Mouse (Mus musculus) kidney, postnatal 4 days (tissue): ENCODE measurements around the gene Nek9.
A peak's percentile ranks its signal among the peaks of the same experiment; 100 is the strongest.
"Not testable (repeated sequence)": the region's sequence is repeated elsewhere in the genome, so short reads cannot be mapped to it uniquely, and the experiment has no call there.

ENCODE experiments used
- DNase-seq, 2 experiments: peaks; one replicate each; pipeline ENCODE4 v3.0.0; 2021; ENCODE audit warnings: mixed read lengths in 2 of 2

Nek9 gene

DNA sequence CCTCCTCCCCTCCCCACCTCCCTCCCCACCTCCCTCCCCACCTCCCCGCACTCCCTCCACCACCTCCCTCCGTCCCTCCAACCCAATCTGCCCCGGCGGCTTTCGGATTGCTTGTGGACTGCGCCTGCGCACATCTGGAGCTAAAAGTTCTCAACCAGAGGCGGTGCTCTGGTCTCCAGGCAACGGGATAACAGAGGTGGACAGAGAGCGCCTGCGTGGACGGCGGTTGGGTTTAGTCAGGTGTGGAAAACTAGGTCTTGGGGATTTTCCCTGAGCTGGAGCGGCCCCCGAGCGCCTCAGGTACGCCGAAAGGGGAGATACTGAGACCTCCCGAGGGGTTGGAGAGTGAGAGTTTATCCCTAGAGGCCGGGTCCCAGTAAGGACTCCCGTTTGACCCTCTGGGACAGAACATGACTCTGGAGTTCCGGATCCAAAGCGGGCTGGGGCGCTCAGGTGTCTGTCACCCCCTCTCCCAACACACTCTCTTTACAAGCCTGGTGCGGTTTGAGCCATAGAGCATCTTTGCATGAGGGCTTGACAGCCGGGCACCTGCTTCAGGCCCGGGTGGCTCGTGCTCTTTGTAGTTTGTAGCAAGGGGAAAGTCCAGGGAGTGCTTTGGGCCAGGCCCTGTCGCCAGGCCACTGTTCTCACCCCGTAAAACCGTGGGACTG is 50.5 kb downstream of the Nek9 start, which contains the start of gene Zc2hc1c:
Zc2hc1c (plus strand) TSS at position 106 of the 671 bp plus-strand sequence.
- peak; percentile 93 to 96 for DNase-seq

DNA sequence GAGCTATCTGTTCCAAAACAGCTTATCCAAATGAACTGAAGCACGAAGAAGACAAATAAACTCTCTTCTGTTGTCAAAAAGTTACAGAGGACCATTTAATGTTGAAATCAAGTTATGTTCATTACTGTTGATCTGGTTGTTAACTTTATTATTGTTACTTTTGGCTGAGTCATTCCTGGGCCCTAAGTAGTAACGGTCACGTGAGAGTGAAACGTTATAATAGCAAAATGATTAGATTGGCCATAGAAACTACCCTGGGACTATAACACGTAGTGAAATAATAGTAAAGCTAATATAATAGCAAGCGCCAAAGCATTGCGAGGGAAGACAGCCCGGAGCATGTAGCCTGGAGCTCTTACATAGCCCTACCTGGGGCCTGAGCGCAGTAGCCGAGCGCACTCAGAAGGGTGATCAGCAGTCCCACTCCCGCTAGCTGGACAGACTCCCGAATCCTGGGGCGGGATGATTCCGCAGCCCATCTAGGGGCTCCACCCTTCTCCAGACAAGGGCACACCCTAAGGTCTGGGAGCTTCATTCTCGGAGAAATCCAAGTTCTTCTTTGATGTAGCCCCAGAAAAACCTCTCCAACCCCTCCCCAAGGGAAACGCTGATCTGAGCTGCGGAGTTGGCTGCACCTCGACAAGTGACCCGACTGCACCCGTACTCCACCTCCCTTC is 51.2 kb downstream of the Nek9 start, which contains the start of gene Acyp1:
Acyp1 (minus strand) TSS at position 630 of the 677 bp plus-strand sequence.
- peak; percentile 50 to 66 for DNase-seq

- DNase-seq = peak; percentile 71 to 73
Measured at GRCm38 (mm10) chr12:85286941-85287340, 52.2 kb downstream of the Nek9 start.

DNA sequence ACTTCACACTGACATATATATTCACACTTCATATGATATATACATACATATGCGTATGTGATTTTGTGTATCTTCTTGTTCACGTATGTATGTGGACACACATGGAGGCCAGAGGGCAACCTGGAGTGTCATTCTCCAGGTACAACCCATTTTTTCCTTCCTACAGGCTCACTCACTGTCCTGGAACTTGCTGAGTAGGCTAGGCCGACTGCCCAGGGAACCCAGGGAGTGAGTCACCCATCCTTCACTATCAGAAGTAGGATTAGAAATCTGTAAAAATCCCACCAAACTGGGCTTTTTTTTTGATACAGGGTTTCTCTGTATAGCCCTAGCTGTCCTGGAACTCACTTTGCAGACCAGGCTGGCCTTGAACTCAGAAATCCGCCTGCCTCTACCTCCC is 54.2 kb downstream of the Nek9 start:
- DNase-seq = no peak

- DNase-seq = no peak
Measured at GRCm38 (mm10) chr12:85284331-85284730, 54.8 kb downstream of the Nek9 start.

GRCm38 (mm10) chr12:85281756-85282155 is 57.4 kb downstream of the Nek9 start:
- not testable (repeated sequence) for DNase-seq

DNA sequence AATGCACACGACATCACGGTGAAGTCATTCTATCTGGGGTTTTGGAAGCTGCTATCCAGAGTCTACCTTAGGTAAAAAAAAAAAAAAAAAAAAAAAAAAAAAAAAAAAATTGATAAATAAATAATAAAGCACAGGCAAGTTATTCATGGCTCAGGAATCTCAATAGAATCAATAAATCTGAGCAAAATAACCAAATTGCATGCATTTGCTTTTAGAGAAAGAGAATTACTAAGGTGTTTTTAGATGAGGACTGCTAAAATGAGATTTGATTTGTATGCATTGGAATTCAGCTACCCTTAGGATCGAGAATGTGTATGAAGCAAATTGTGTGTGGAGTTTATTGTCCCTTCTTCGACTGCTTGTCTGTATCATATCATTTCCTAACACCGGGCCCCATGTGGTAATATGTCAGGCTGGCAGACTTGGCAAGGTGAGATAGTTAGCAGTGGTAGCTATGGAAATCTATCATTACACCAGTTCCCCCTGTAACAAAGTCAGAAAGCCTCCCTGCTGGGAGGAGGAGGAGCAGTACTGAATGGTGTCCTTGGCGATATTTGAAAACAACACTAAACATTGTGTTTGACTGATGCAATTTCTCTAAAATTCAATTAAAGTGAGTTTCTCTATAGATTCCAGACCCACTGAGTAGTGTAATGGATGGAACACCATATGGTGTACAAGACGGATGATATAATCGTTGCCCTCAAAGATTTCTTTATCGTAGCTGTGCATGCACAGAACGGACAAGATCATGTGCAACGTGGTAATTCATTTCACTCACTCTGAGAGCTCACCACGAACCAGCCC is 58.1 kb downstream of the Nek9 start:
- DNase-seq = no peak

- peak; percentile 97 to 98 for DNase-seq
Measured at GRCm38 (mm10) chr12:85280105-85280844, 58.9 kb downstream of the Nek9 start.

DNA sequence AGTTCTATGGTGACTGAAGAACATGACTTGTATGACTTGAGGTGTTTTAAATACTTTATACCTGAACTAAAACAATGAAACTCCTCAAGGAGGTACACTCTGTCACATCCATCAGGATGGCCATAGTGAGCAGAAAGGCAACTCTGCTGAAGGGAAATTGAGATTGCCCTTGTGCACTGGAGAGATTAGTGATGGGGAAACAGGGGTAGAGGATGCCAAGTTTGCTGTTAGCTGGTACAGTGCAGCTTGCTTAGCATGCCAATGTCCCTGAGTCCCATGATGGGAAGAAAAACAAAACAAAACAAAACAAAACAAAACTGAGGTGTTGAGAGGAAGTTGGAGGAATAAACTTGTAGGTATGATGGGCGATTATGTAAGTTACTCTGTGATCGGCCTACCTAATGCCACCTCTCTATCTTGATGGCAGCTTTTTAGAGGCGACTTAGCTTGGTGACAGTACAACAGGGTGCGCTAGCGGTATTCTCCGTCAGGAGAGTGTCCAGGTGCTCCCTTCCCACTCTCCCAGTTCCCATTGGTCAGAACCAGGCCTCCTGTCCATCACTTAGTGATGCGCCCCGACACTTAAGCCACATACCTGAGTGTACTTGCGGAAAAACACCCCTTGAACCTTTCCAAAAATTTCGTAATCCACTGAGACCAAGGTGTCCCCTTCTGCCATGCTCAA is 59.6 kb downstream of the Nek9 start:
- no peak for DNase-seq

GRCm38 (mm10) chr12:85278919-85279318 is 60.2 kb downstream of the Nek9 start:
- DNase-seq = no peak

DNA sequence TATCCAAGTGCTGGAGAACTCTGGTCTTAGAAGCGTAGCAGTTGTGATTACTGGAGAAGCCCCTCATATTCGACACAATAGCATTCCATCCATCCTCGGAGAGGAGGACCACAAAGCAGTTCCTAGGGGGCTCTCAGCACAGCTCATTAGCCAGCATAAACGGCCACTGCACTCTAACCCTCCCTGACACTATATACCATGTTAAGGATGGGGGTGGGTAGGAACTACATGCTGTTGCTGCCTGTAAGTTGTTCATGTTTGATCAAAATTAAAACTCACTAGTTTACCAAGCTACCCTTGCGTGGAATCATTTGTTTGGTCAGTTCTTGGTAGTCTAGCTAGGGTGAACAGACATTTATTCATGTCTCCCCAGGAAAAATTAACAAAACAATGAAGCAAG is 62.9 kb downstream of the Nek9 start:
- DNase-seq = no peak

DNA sequence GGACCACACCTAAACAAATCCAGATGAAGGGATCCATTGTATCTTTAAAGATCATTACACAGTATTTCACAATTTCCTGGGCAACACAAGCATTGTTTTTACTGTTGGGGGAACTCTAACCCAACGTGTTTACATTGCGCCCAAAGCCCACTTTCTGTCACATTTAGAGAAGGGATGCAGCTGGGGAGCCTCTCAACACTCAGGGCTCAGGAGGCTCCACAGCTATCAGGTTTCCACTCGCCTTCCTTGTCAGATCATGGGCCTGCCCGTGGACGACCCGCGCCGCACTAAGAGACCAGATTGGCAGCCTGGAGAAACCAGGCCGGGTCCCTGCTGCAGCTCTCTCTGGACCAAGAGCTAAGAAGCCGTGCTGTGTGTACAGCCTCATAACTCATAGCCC is 65.7 kb downstream of the Nek9 start:
- DNase-seq = peak; percentile 52 to 56

DNA sequence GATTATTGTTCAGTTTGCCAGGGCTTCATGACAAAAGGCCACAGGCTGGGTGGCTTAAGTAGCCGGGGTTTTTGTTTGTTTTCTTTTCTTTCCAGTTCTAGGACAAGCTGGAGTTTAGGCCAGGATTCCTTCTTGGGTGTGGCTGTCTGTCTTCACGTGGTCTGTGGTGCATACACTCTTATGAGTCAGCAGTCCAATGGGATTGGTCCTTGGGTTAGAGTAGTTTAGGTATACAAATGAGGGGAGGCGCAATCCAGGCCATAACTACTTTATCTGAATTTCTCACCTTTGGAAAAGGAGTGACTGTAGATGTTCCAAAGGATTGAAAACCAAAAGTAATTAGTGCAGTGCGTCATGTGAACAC is 67.3 kb downstream of the Nek9 start:
- DNase-seq = no peak

GRCm38 (mm10) chr12:85271132-85271842 is 67.9 kb downstream of the Nek9 start:
- DNase-seq = no peak

GRCm38 (mm10) chr12:85270319-85270718 is 68.8 kb downstream of the Nek9 start, which contains the start of gene Mlh3:
Gene Mlh3 (minus strand): TSS chr12:85270599.
- peak; percentile 88 to 93 for DNase-seq

DNA sequence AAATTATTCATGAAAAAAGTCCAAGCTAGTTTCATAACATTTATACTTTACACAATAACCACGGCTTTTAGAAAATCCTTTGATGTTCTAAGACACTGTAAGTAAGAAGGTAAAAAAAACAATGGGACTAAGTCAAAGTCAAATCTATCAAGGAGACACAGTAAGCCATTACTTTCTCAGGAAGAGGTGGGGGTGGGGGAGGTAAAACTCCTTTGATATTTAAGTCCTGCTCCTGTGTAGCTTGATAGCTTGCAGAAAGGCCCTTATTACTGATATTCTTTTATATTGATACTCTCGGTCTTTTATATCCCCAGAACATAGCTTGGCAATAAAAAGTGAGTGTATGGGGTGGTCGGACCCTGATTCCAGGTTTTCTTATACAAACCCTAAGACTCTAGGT is 69.3 kb downstream of the Nek9 start:
- no peak for DNase-seq

DNA sequence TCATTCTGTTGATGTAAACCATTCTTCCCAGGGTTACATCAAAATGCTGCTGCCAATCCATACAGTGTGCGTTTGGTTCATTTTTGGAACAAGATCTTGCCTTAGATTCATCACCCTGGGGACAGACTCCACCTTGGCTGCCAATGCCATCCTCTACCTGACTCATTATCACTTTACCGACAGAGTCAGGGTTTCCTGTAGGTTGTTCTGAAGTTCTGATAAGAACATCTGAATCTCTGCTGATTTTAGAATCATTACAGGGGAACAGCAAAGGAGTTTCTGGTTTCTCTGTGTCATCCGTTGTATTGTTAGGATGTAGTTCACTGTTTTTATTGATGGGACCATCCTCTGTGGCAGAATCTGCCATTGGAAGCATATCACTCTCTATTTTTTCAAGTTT is 72.9 kb downstream of the Nek9 start:
- no peak for DNase-seq

- no peak for DNase-seq
Measured at GRCm38 (mm10) chr12:85264940-85265339, 74.2 kb downstream of the Nek9 start.

DNA sequence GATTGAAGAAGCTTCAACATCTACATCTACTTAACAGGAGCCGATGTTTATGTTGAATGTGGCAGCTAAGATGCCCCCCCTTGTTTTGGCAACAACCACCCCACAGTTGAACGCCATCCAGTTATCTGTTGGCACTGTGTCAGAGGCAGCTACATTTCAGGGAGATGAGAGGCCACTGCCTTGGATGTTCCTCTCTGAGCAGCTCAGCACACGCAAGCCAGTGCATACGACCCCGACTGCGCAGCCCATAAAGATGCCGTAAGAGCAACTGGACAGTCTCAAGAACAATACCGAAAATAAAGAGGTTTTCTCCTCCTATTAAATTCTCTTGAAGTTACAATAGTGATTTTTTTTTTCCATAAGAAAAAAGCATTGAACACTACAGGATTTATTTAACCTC is 74.6 kb downstream of the Nek9 start:
- peak; percentile 24 to 30 for DNase-seq

- DNase-seq = no peak
Measured at GRCm38 (mm10) chr12:85263190-85263589, 76.0 kb downstream of the Nek9 start.

DNA sequence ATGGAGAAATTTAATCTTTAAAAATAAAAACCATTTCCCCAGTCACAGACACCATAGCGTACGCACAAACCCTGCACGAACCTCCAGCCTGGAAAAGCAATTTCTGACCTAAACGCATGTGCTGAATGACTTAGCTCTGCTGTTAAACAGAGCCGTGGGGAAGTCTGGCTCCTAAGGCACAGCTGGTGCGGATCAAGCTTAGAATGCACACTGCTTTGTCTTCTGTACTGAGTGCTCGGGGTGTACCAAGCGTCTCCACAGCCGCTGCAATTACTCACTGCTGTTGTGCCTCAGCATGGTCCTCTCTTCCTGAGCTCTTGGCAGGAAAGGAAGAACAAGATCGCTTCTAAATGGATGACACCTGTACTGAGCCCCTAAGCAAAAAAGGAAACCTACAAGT is 76.7 kb downstream of the Nek9 start:
- DNase-seq = peak; percentile 57 to 67
